Mouse (Mus musculus) liver, postnatal 0 days (tissue): ENCODE measurements around the gene Ttc29.

Experiments
- CTCF ChIP-seq: sonication (generic); IDR thresholded peaks from 2 replicates; pipeline ENCODE4 v1.5.1; 2016; ENCODE audit warnings: antibody characterized with exemption, low read depth
- EP300 ChIP-seq: IDR thresholded peaks from 2 replicates; pipeline ENCODE4 v1.6.1; 2016; ENCODE audit warnings: antibody characterized with exemption, low read depth, mild to moderate bottlenecking

- TF ChIP-seq CTCF (no peak), EP300 (no peak)
Observed at GRCm38 (mm10) chr8:78345705-78346104, 132.6 kb downstream of the Ttc29 start.
